Mouse (Mus musculus) frontal cortex, postnatal 36 days (tissue): ENCODE data around the gene Gm49510.
"Not testable (repeated sequence)": the region's sequence is repeated elsewhere in the genome, so short reads cannot be mapped to it uniquely, and the experiment has no call there.

Experiments used
- DNase-seq, 2 experiments: peaks; one replicate each; pipeline ENCODE4 v3.0.0; 2022; ENCODE audit warnings: low spot score in 2 of 2

Gm49510 gene

DNA sequence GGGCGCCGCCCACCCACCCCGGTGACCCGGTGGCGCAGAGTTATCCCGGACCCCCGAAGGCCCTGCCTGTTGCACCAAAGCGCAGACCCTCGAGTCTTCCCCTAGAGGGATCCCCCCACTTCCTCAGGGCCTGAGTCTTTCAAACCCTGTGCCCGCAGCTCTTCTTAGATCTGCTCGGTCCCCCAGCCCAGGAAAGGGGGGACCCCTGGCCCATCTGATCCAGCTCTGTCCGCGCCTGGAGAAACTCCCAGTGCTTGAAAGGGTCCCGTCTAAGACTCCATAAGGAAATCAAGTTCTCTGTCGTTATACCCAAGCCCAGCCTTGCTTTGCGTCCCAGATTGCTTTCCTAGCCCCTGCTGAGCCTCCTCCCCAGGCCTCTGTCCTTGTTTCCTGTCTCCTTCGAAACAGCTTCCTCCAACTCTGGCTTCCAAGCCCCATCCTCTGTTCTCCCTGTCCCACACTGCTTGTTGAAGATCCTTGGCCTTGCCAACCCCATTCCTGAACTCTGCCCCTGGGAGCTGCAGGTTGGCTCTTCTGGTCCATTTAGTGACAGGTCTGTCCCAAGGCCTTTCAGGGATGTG lies 21.6 kb upstream of the Gm49510 start:
- DNase-seq, result peak in 1 of 2 experiments; percentile 17

DNA sequence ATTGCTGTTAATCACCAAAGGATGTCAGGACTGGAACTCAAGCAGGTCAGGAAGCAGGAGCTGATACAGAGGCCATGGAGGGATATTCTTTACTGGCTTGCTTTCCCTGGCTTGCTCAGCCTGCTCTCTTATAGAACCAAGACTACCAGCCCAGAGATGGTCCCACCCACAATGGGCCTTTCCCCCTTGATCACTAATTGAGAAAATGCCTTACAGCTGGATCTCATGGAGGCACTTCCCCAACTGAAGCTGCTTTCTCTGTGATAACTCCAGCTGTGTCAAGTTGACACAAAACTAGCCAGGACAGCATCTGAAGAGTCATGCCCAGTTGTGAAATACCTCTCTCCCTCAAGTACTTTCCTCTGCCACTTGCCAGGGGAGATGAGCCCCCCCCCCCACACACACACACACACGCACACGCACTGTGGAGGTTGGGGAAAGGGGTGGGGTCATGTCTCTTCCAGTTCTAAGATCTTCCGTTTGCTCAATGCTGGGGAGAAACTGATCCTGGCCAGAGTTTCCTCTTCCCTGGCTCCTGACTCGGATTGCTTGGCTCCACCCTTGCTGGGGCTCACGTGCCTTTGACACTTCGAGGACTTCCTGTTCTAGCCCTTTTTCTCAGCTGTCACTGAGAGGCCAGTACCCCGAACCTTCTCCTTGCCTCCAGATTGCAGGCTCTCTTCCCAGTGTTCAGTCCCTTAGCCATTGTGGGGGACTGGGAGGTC lies 20.5 kb upstream of the Gm49510 start:
- not testable (repeated sequence) for DNase-seq

DNA sequence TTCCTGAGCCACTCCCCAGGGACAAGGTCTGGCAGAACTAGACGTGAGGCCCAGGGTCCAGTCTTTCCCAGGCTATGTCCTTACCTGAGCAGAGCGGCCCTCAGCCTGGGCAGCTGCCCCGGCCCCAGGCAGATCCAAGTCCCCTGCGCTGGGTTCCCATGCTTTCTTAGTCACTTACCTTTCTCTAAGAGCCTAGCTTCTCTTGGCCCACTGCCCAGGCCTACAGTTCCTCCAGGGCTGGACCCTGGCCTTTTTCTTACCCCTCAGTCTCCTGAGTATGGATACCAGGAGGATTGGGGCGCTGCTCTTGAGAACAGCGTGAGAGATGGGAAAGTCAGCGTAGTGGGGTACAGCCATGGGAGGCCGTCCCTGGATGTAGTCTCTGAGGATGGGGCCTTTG lies 19.0 kb upstream of the Gm49510 start:
- DNase-seq, result no peak

DNA sequence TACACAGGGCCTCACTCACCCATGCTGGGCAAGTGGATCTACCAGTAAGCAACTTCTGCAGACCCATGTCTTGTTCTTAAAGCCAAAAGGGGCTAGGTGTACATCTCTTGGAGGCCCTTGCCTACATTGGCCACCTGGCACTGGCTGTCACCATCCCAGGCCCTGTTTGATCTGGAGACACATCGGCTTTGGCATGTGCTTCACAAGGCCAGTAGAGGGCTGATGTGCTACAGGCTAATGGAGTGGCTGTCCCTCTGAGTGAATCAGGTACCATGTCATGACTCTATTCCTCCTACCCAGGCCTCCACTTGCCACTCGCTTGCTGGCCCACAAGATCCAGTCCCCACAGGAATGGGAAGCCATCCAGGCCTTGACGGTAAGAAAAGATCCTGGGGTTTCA lies 17.6 kb upstream of the Gm49510 start:
- no peak for DNase-seq

DNA sequence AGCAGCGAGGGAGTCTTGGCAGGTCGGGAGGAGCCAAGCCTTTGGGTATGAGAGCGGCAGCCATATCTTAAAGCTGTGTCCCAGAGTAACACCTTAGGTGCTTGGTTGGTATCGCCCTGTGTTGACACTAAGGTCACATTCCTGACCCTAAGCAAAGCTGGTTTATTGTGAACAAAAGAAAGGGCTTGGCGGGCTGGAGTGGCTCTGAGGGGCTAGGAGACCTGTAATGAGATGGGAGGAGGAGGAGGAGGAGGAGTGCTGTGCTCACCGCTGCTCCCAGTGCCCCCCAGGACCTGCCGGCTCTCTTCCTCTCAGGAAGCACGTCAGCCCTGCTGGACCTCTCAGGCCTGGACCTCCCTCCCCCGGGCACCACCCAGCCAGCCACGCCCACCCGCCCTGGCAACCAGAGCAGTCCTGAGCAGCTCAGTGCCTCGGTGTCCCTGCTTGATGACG lies 10.0 kb upstream of the Gm49510 start:
- DNase-seq, result no peak

DNA sequence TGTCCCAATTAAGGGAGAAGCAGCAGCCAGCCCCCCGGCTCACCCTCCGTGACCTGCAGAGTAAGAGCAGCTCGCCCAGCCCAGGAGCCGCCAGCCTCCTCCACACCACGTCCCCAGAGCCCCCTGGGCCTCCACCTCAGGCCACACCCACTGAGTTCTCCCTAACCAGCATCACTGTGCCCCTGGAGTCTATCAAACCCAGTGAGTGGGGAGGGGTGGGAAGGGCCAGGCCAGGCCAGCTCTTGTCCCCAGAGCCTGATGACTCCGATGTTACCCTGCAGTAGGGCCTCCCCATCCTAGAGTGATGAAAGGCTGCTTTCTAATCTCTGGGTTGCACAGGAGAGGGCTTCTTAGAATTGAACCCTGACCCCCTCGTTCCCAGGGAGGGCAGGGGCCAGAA lies 7.0 kb upstream of the Gm49510 start:
- no peak for DNase-seq

DNA sequence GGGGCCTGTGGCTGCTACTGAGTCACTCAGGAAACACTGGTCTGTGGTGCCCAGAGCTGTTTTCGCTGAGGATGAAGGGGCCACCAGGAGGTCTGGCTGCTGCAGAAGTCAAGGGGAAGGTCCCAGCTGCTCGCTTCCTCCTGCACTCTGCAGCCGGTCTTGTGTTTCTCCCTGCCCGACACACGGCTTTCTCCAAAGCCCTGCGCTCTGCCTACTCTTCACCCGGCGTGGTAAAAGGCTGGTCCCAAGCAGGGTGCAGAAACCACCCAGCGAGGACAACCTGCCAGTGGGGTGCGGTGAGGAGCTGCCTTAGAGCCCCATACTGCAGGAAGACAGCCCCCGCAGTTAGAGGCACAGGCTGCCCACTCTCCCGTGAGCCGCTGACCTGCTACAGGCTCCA lies 4.7 kb upstream of the Gm49510 start:
- DNase-seq, result no peak

DNA sequence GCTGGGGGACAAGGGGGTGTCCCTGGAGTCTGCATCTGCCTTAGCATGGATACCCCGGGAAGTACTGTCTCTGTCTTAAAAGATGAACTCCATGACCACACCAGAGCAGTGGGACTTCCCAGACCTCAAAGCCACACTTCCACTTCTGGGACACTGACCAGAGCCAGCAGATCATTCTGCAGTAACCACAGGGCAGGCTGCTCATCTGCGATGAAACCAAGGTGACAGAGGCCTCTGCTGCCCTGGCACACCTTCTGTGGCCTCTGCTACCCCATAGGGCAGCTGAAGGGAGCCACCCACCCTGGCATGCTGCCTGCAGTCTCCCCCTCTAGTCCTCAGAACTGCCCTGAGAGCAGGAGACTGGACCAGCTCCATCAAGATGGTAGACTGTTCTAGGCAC lies 3.7 kb upstream of the Gm49510 start:
- no peak for DNase-seq

DNA sequence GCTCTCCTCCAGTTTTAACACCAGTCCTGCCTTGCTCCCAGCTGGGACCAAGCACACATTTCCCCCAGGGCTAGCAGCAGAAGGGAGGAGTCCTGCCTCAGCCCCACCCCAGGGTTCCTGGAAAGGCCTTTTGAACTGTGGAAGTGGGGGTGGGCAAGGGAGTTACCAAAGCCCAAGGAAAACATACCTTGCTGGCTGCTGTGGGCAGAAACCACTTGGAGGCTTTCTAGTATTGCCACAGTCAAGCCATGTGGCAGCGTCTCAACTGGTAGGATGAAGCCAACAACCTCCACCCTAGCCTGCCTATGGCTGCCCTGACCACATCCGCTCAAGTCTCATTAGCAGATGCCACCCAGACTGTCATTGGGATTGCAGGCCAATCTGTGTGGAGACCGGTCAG lies 3.3 kb upstream of the Gm49510 start:
- no peak for DNase-seq

DNA sequence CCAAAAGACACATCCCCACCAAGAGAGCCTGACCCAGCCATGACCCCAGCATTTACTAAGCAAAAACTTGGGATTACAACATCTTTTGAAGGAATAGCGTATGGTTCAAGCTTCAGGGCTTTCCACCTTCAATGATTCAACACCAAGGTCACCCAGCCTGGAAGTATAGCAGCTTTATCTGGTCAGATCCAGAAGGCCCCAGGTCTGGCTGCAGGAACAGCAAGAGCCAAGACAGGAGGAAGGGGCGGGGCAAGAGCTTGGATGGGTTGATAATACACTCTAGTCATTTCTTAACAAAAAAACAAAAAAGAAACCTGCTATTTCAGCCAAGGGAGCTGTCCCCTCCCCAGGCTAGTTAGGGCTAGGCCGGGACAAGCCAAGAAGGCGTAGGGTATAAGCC lies 2.0 kb upstream of the Gm49510 start:
- DNase-seq, result no peak

DNA sequence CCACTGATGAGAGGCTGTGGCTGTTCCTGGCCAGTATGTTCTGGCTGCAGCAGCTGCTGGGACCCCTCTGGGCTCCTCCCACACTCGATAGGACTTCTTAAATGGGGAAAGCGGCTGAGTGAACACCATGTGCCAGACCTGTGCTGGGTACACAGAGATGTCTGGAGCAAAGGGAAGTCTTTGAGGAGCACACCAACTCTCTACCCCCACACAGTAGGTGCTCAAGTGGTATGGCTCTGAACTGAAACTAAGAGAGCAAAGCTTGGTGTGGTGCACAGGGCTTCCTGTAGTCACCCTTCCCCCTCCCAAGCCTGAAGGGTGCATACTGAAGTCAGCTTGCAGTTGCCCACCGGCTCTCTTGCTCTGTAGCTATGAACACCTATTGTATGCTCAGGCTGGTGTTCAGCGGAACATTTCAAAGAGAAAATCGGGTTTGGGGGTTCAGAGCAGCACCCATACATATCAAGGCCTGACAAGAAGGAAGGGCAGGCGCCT lies 913 bp upstream of the Gm49510 start:
- DNase-seq, result no peak

DNA sequence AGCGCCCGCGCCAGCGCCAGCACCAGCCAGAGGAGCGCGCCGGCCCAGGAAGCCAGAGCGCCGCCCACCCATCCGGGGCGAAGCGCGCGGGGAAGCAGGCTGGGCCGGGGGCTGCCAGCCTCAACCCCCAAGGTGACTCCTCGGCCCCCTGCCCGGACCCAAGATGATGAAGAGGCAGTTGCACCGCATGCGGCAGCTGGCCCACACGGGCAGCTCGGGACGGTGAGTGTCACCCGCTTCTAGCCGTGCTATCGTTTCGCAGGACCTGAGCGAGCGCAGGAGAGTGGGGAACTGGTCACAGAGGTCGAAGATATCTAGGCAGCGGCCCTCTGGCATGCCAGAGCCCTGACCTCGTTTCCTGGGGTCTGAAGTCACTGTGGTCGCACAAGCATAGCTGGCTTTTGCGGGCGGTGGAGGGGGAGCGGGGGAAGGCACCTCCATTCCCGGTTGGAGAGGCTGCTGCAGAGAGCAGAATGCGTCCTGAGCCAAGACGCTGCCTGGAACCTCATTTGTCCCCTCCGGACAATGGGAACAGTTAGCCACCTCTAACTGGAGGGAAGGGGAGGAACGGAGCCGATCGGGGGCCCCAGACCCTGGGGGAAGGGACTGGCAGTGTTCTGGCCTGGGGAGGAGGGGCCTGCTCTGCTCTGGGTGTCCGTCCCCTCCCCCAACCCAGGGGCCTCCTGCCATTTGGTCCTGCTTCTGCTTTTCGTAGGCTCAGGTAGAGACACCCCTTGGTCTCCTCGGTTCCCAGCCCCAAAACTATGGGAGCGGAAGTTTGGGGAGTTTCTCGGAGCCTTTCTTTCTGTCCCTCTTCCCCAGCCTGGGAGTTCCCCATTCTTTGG lies 495 bp downstream of the Gm49510 start, which contains the start of gene Sh3bp1:
Sh3bp1 (plus strand) TSS at position 29 of the 845 bp plus-strand sequence.
- DNase-seq, result peak; percentile 50 to 61

DNA sequence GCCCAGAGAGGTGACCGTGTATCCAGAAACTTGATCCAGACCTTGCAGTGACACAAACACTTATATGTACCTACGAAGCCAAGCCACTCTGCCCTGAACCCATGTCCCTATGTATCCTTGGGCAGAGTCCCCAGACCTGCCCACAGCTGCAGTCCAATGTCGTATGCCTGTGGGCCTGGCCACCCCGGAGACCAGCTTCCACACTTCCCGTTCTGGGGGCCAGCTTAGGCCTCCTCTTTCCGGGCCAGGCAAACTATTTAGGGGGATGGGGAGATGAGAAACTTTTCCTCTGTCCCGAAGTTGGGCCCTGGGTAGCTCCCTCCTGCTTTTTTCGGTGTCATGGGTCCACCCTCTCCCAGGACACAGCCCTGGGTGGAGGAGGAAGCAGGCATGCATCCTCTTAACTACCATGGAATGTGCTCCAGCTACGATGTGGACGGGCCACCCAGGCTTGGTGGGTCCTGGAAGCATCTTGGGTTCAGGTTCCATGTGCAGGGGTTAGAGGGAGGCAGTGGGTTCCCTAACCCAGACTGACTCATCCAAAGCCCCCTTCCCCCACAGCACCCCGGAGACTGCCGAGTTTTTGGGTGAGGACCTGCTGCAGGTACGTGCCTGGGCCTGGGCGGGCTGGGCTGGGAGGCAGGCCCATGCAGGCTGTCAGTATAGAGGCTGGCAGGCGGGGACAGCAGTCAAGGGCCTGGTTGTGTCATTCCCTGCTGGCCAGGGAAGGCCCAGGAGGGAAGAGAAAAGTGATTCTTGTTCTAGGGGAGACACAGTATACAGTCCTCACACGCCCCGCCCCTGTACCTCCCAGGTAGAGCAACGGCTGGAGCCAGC lies 1.3 kb downstream of the Gm49510 start:
- DNase-seq, result no peak

DNA sequence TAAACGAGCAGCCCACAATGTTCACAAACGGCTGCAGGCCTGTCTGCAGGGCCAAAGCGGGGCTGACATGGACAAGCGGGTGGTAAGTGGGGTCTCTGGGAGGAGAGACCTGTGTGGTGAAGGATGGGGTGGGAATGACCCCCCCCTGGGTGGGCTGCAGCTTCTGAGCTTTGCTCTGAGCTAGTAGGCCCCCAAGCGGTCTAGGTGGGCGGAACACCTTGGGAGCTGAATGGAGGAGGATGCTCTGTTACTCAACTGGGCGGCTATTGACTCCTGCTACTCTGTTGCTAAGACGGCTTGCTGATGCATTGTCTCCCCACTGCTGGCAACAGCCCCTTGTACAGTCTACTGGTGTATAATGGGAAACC lies 1.9 kb downstream of the Gm49510 start:
- DNase-seq, result no peak

DNA sequence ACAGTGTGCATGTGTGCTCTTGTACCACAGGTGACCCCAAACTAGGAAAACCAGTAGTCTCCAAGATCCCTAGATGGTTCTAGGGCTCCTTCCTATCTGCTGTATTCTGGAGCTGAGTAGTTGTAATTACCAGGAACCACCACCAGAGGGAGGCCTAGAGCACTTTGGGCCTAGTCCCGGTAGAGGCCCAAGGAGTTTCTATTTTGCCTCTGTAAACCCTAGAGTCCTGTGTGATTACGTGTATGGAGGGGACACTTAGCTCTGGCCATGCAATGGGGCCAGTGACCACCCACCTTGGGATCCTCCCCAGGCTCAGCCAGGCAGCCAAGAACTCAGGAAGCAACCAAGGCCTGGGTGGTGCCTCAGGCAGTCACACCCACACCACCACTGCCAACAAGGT lies 3.8 kb downstream of the Gm49510 start:
- DNase-seq, result peak; percentile 81 to 86

DNA sequence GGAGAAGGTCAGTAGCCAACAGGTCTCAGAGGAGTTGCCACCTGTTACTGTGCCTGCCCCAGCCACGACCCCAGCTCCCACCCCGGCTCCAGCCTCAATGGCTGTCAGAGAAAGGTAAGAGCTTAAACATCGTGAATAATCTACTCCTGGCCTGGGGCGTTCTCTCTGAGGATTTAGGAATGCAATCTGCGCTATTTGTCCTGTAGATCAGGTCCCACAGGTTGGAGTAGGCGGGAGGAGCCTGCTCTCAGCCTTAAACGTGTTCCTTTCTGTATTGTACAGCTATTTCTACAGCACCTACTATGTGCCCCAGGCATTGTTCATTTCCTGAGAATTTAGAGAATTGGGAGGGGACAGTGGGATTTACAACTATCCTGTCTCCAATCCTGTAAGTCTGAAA lies 8.9 kb downstream of the Gm49510 start:
- no peak for DNase-seq

DNA sequence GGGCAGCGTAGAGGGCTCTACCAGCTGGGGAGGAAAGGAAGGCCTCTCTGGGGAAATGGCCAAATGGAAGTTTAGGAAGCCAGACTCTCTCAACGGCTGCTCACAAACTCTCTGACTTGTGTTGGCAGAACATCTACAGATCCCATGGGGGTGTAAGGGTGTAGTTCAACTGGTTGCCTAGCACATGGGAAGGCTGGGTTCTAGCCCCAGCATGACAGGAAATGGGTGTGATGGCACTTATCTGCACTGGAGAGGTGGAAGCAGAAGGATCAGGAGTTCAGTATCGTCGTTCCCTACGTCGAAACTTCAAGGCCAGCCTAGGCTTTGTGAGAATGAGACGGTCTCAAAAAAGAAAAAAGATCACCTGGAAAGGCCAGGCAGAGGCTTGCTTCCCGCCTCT lies 9.5 kb downstream of the Gm49510 start:
- no peak for DNase-seq

DNA sequence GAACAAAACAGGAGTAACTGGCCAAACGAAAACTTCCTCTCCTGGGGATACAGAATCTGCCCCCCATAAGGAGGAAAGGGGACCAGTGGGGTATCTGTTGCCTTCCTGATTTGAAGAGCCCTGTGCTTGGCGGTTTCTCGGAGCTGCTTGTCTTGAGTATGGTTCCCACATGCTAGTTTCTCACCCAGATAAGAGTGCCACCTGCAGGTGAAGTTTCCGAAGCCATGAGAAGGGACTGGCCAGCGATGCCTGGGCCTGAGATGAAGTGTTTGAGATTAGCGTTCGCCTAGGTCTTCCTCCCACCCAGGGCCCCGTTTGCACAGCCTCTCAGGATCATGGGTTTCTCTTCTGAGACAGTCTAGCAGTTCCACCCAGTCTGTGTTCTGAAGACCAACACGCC lies 12.6 kb downstream of the Gm49510 start:
- peak in 1 of 2 experiments; percentile 39 for DNase-seq

DNA sequence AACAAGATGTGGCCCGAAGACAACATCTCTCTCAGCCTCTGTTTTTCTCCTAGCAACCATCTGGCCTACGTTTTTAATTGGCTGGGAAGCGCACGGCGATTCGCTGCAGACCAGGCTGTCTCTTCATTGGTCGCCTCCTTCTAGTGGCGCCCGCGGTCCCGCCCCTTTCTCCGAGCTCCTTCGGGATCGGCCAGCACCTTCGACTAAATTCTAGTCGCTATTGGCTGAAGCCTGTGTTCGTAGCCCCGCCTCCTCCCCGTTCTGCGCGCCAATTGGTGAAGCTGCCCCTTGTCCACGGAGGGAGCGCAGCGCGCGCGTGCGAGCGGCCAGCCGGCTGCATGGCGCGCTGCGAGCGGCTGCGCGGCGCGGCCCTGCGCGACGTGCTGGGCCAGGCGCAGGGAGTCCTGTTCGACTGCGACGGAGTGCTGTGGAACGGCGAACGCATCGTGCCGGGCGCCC lies 14.2 kb downstream of the Gm49510 start, which contains the start of gene Pdxp:
Pdxp (plus strand) TSS at position 288 of the 459 bp plus-strand sequence.
- DNase-seq, result peak; percentile 95 to 98

DNA sequence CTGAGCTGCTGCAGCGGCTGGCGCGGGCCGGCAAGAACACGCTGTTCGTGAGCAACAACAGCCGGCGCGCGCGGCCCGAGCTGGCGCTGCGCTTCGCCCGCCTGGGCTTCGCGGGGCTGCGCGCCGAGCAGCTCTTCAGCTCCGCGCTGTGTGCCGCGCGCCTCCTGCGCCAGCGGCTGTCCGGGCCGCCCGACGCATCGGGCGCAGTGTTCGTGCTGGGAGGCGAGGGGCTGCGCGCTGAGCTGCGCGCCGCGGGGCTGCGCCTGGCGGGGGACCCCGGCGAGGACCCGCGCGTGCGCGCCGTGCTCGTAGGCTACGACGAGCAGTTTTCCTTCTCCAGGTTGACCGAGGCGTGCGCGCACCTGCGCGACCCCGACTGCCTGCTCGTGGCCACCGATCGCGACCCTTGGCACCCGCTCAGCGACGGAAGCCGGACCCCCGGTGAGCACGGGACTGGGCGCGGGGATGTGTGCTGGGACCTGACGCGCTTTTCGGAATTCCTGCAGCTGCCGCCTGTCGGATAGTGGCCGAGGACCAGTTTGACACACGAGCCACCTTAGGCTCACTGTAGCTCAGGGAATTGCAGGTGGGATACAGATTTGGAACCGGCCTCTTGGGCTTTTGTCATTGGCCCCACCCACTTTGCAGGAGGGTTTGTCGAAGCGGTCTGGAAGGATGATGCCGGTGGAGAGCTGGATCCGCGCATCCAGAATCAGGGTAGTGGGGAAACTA lies 14.8 kb downstream of the Gm49510 start:
- peak in 1 of 2 experiments; percentile 48 for DNase-seq
